Mouse (Mus musculus): ENCODE data around the gene Olfr538. TPM values are rescaled to one million over a fixed set of nuclear protein-coding genes. Genes with fewer than 3 reads are reported as not detected.
"Not testable (repeated sequence)": the region's sequence is repeated elsewhere in the genome, so short reads cannot be mapped to it uniquely, and the experiment has no call there.

Gene Olfr538
- total RNA-seq (2017): not detected in 2 replicates

DNA sequence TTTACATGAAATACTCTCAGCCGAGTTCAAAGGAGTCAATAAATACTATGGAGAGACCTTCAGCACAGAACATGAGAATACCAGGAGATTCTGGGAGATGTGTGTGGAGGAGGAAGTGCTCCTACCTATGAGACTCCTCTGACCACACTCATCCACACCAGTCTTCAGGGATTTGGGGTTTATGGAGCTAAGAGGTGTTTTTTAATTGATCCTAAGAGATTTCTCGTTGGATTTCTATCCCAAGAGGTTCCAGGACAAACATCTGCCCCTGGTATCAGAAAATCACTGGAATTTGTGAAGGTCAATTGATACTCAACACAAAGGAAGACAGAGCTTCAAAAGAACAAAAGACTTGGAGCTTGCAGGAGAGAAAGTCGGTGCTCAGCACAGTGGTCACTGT is at the start of gene Olfr538:
Olfr538 (plus strand) TSS at position 301 of the 400 bp plus-strand sequence.
- no peak for ATAC-seq (replicated peaks; ENCODE audit: low read depth, poor library complexity, severe bottlenecking)

DNA sequence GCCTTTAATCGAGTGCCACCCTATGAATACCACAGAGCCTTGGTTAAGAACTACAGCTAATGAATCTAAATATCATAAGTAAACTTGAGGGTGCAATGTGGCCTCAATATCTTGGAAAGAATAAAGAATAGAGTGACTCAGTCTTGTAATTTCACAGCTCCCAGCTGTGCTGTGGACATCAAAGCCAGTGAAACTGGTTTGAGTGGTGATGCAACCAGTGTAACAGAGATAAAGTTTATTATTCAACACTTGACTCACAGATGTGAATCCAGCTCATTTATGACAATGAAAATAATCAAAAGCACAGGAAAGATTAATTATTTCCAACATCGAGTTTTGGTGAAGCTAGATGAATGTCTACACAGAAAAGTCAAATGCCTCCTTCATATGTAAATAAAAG is 27.9 kb upstream of the Olfr538 start:
- ATAC-seq (replicated peaks; ENCODE audit: low read depth, poor library complexity, severe bottlenecking): no peak

DNA sequence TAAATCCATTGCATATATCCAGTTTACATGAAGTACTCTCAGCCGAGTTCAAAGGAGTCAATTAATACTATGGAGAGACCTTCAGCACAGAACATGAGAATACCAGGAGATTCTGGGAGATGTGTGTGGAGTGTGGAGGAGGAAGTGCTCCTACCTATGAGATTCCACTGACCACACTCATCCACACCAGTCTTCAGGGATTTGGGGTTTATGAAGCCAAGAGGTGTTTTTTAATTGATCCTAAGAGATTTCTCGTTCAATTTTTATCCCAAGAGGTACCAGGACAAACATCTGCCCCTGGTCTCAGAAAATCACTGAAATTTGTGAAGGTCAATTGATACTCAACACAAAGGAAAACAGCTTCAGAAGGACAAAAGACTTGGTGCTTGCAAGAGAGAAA is 33.3 kb downstream of the Olfr538 start, which contains the start of gene Olfr46:
Olfr46 (plus strand) TSS at position 301 of the 400 bp plus-strand sequence.
- ATAC-seq (replicated peaks; ENCODE audit: low read depth, poor library complexity, severe bottlenecking): not testable (repeated sequence)

Other genes starting within 250 kb of the Olfr538 start
- not detected in 2 replicates for gene Olfr525, start 247.0 kb upstream of the Olfr538 start, total RNA-seq (2017)
- gene Olfr527, start 233.9 kb upstream of the Olfr538 start, total RNA-seq (2017): not detected in 2 replicates
- gene Olfr60, start 206.2 kb upstream of the Olfr538 start, total RNA-seq (2017): not detected in 2 replicates
- gene Olfr530, start 191.6 kb upstream of the Olfr538 start, total RNA-seq (2017): not detected in 2 replicates
- gene Olfr531, start 165.0 kb upstream of the Olfr538 start, total RNA-seq (2017): not detected in 2 replicates
- gene Olfr532, start 146.2 kb upstream of the Olfr538 start, total RNA-seq (2017): not detected in 2 replicates
- not detected in 2 replicates for gene Olfr533, start 104.5 kb upstream of the Olfr538 start, total RNA-seq (2017)
- not detected in 2 replicates for gene Olfr535, start 83.7 kb upstream of the Olfr538 start, total RNA-seq (2017)
- gene Olfr536, start 60.5 kb upstream of the Olfr538 start, total RNA-seq (2017): not detected in 2 replicates
- gene Olfr46, start 33.4 kb downstream of the Olfr538 start, total RNA-seq (2017): 0.14 TPM in 1 of 2 replicates, not detected in the other
- gene Olfr61, start 61.1 kb downstream of the Olfr538 start, total RNA-seq (2017): not detected in 2 replicates
- not detected in 2 replicates for gene Olfr53, start 78.6 kb downstream of the Olfr538 start, total RNA-seq (2017)
- not detected in 2 replicates for gene Olfr539, start 92.0 kb downstream of the Olfr538 start, total RNA-seq (2017)
- gene Olfr45, start 114.1 kb downstream of the Olfr538 start, total RNA-seq (2017): not detected in 2 replicates
- not detected in 2 replicates for gene Olfr541, start 129.4 kb downstream of the Olfr538 start, total RNA-seq (2017)
- gene Cyp2e1, start 195.9 kb downstream of the Olfr538 start, total RNA-seq (2017): not detected in 2 replicates
- gene Syce1, start 220.0 kb downstream of the Olfr538 start, total RNA-seq (2017): 0.15 and 0.23 TPM in 2 replicates